In genomic region chr4:154334699-154335402, GRCm38 (mm10) we compare ENCODE assay signal across 7 mouse cellular contexts. TPM values are rescaled to one million over a fixed set of nuclear protein-coding genes. Genes with fewer than 3 reads are reported as not detected.
DNase-seq lines count a peak whose midpoint lies in the region; ATAC-seq lines count a peak whose summit lies in the region.

No protein-coding gene starts in this region.

- H3K4me1 ChIP-seq in liver, embryonic 12.5 days = 0 out of 2 replicates have a peak, but pooled peaks cover 3% of the 10 kb centered on the region
- H3K4me1 ChIP-seq in neural tube, embryonic 13.5 days (replicated peaks) = peaks cover 76% of the 10 kb centered on the region

- peaks cover 22% of the 10 kb centered on the region; the same call in 1 of the 2 replicates for H3K27me3 ChIP-seq in liver, embryonic 12.5 days (replicated peaks)
- peaks cover 68% of the 10 kb centered on the region for H3K27me3 ChIP-seq in neural tube, embryonic 13.5 days

- 32% methylated on average over 48 of the region's 48 CpGs for WGBS in liver, embryonic 12.5 days (ENCODE audit: insufficient replicate concordance)
- WGBS in neural tube, embryonic 13.5 days = 54% methylated on average over 48 of the region's 48 CpGs

- peak overlapping the region; percentile 22; the same call in 1 of the 2 replicates for H3K9ac ChIP-seq in liver, embryonic 12.5 days
- H3K9ac ChIP-seq in neural tube, embryonic 13.5 days = peak overlapping the region; percentile 52; the same call in 1 of the 2 replicates

- DNase-seq in adrenal gland, adult 18-20 months (ENCODE audit: low spot score in 2 of 2) = peak; percentile 10 to 33
- peak; percentile 49 for DNase-seq in embryo, embryonic 9.5 days (ENCODE audit: extremely low spot score)
- peak; percentile 42 to 53 for DNase-seq in heart, postnatal 10 days

- H3K36me3 ChIP-seq in liver, embryonic 12.5 days = no peaks in the 10 kb centered on the region
- no peaks in the 10 kb centered on the region for H3K36me3 ChIP-seq in neural tube, embryonic 13.5 days

- ATAC-seq in CD4-positive, CD25-positive, alpha-beta regulatory T cell, adult 4 months = peak; percentile 54
- peak; percentile 76 for ATAC-seq in liver, embryonic 12.5 days
- ATAC-seq in neural tube, embryonic 13.5 days (ENCODE audit: low read depth) = no peak
- ATAC-seq in inflammation-experienced regulatory T-cells, adult 6 months = no peak

- H3K4me2 ChIP-seq in liver, embryonic 12.5 days = peak overlapping the region; percentile 64
- H3K4me2 ChIP-seq in neural tube, embryonic 13.5 days = peak overlapping the region; percentile 38

- H3K9me3 ChIP-seq in liver, embryonic 12.5 days (replicated peaks) = no peaks in the 10 kb centered on the region
- H3K9me3 ChIP-seq in neural tube, embryonic 13.5 days = no peaks in the 10 kb centered on the region

- intact Hi-C loops in heart, postnatal 10 days (cut with DNase I) = loop anchor here (5.0 kb wide), 1 partner anchor 477 kb away; no protein-coding TSS in a partner anchor

- no peak overlapping the region for H3K27ac ChIP-seq in liver, embryonic 12.5 days
- H3K27ac ChIP-seq in neural tube, embryonic 13.5 days (replicated peaks) = no peak overlapping the region

- H3K4me3 ChIP-seq in liver, embryonic 12.5 days = peak overlapping the region; percentile 34
- peak overlapping the region; percentile 20 for H3K4me3 ChIP-seq in neural tube, embryonic 13.5 days

RNA-seq across cellular contexts. Expression of gene B230104I21Rik, which starts 1.1 kb away (rescaled TPM):
- polyA plus RNA-seq in CD4-positive, CD25-positive, alpha-beta regulatory T cell, adult 4 months (2017; shearing (Covaris generic)) = not detected
- not detected for total RNA-seq in adrenal gland, adult 18-20 months (2021)
- total RNA-seq in heart, postnatal 10 days (2021) = not detected
- not detected in 2 replicates for polyA plus RNA-seq in liver, embryonic 12.5 days (2016; fragmentation: Nextera tagmentation; extraction: Ambion mirVana)
- polyA plus RNA-seq in neural tube, embryonic 13.5 days (2015; fragmentation: Nextera tagmentation; extraction: Ambion mirVana) = not detected in 2 replicates
- not detected for polyA plus RNA-seq in inflammation-experienced regulatory T-cells, adult 6 months (2017; shearing (Covaris generic))

RNA-seq across cellular contexts. Expression of gene Arhgef16, which starts 33.4 kb away (rescaled TPM):
- polyA plus RNA-seq in CD4-positive, CD25-positive, alpha-beta regulatory T cell, adult 4 months (2017; shearing (Covaris generic)) = under 1 TPM in 1 of 2 experiments, not detected in 1; 0.39 TPM
- under 1 TPM; 0.19 to 0.23 TPM for total RNA-seq in adrenal gland, adult 18-20 months (2021)
- total RNA-seq in heart, postnatal 10 days (2021) = 1 to 10 TPM in 1 of 2 experiments, under 1 TPM in 1; 0.77 to 1.4 TPM
- 3.9 and 4.5 TPM in 2 replicates for polyA plus RNA-seq in liver, embryonic 12.5 days (2016; fragmentation: Nextera tagmentation; extraction: Ambion mirVana)
- polyA plus RNA-seq in neural tube, embryonic 13.5 days (2015; fragmentation: Nextera tagmentation; extraction: Ambion mirVana) = 1.1 and 1.2 TPM in 2 replicates
- 1 to 10 TPM in 2 of 3 experiments, under 1 TPM in 1; 0.38 to 8.2 (median 5.6) TPM for polyA plus RNA-seq in inflammation-experienced regulatory T-cells, adult 6 months (2017; shearing (Covaris generic))

Comparison
In these comparisons a context has a peak if more than half of its experiments do, and no peak if none do; other contexts are left out.
1. ATAC-seq: peak in CD4-positive, CD25-positive, alpha-beta regulatory T cell, adult 4 months (single experiment) and liver, embryonic 12.5 days (single experiment); none in neural tube, embryonic 13.5 days (single experiment) and inflammation-experienced regulatory T-cells, adult 6 months (single experiment).
2. Peak in every context shown above with its lines, with median percentiles within 50 percentile points of each other: DNase-seq.